Mouse (Mus musculus) C2C12 (cell line): ENCODE results near the gene Ubxn7.

Experiments
- CEBPB ChIP-seq: IDR thresholded peaks from one replicate; pipeline ENCODE4 v1.6.1; 2011; ENCODE audit warnings: low read depth, mild to moderate bottlenecking, control low read depth, moderate library complexity
- CTCF ChIP-seq: IDR thresholded peaks from one replicate; pipeline ENCODE4 v1.5.1; 2011; ENCODE audit not compliant: control insufficient read depth, insufficient read depth, insufficient read length
- FOSL1 ChIP-seq: IDR thresholded peaks from one replicate; pipeline ENCODE4 v1.8.0; 2011; ENCODE audit warnings: mild to moderate bottlenecking, low read length; ENCODE audit not compliant: poor library complexity, insufficient read depth, severe bottlenecking
- MAX ChIP-seq: IDR thresholded peaks from one replicate; pipeline ENCODE4 v1.6.1; 2011; ENCODE audit warnings: mild to moderate bottlenecking, control low read depth
- MYOG ChIP-seq: IDR thresholded peaks from one replicate; pipeline ENCODE4 v1.6.1; 2011; ENCODE audit not compliant: control insufficient read depth, insufficient read length; ENCODE audit errors: extremely low read depth
- USF1 ChIP-seq: IDR thresholded peaks from one replicate; pipeline ENCODE4 v1.6.1; 2011; ENCODE audit warnings: low read depth, mild to moderate bottlenecking, control low read depth, moderate library complexity

DNA sequence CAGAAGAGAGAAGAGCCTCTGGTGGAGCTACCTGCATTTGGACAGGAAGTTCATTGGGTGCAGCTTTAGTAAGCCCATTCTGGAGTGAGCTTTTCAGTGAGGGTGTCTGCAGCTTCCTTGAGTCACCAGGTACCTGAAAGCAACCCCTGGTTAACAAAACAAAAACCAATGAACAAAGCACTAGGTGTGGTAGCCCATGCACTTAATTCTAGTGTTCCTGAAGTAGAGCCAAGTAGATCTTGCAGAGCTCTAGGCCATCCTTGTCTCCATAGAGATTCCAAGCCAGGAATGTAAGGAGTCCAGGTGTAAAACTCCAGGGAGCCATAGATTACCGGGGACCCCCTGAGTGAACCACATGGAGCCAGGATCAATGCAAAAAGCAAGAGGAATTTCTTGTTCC lies 29.0 kb upstream of the Ubxn7 start:
- TF ChIP-seq CTCF (no peak), USF1 (no peak), MAX (no peak), MYOG (no peak), CEBPB (no peak), FOSL1 (no peak)
